Mouse (Mus musculus) liver, embryonic 12.5 days (tissue): Measurements from ENCODE around the gene Gm826. TPM values are rescaled to one million over a fixed set of nuclear protein-coding genes. Genes with fewer than 3 reads are reported as not detected.

Source experiments
- ATAC-seq: fragments of 200-750 bp; cut with Nextera tagmentation; 2 replicates; pipeline ENCODE4 v1.8.0; 2017; ENCODE audit warnings: moderate number of reproducible peaks, mild to moderate bottlenecking, moderate library complexity
- H3K27ac ChIP-seq: fragments of 300-500 bp; sonication (generic); 2 replicates; pipeline ENCODE4 v1.5.1; 2016; ENCODE audit warnings: mild to moderate bottlenecking
- H3K27me3 ChIP-seq: fragments of 300-500 bp; sonication (generic); replicated peaks from 2 replicates; pipeline ENCODE4 v1.6.1; 2016; ENCODE audit warnings: mild to moderate bottlenecking, moderate library complexity
- H3K36me3 ChIP-seq: fragments of 300-500 bp; sonication (generic); 2 replicates; pipeline ENCODE4 v1.6.1; 2016; ENCODE audit warnings: mild to moderate bottlenecking, moderate library complexity
- H3K4me1 ChIP-seq: fragments of 300-500 bp; sonication (generic); 2 replicates; pipeline ENCODE4 v1.6.1; 2016
- H3K4me2 ChIP-seq: fragments of 300-500 bp; sonication (generic); 2 replicates; pipeline ENCODE4 v1.6.1; 2016; ENCODE audit warnings: mild to moderate bottlenecking, moderate library complexity
- H3K4me3 ChIP-seq: fragments of 300-500 bp; sonication (generic); 2 replicates; pipeline ENCODE4 v1.5.1; 2016; ENCODE audit warnings: mild to moderate bottlenecking, moderate library complexity
- H3K9ac ChIP-seq: fragments of 300-500 bp; sonication (generic); 2 replicates; pipeline ENCODE4 v1.6.1; 2016; ENCODE audit warnings: mild to moderate bottlenecking, moderate library complexity
- H3K9me3 ChIP-seq: fragments of 300-500 bp; sonication (generic); replicated peaks from 2 replicates; pipeline ENCODE4 v1.6.1; 2016; ENCODE audit warnings: mild to moderate bottlenecking, moderate library complexity
- WGBS: fragments of 180-500 bp; shearing (Covaris S2); methylation state at CpG from one replicate; pipeline ENCODE4 v1.1.7; 2016; ENCODE audit not compliant: insufficient replicate concordance; 5-methylcytosine and 5-hydroxymethylcytosine counted together
- polyA plus RNA-seq: library from polyadenylated mRNA; unstranded; fragments of >200 nt; fragmentation: Nextera tagmentation; extraction: Ambion mirVana; gene quantifications from 2 replicates; pipeline ENCODE4 v1.2.1, GENCODE M21; 2016

The Gm826 gene
- polyA plus RNA-seq, 1 experiment from 2014 or later, result 8.2 TPM

- ATAC-seq, result no peak
- Histone ChIP-seq H3K4me1 (peaks cover under 1% of the 10 kb centered on the region; the same call in 1 of the 2 replicates), H3K9ac (no peak overlapping the region), H3K27me3 (no peaks in the 10 kb centered on the region), H3K27ac (no peak overlapping the region), H3K4me3 (no peak overlapping the region), H3K36me3 (no peaks in the 10 kb centered on the region), H3K9me3 (no peaks in the 10 kb centered on the region), H3K4me2 (no peak overlapping the region)
- WGBS, result 44% methylated on average over 4 of the region's 4 CpGs
Observed at GRCm38 (mm10) chr2:160321829-160322228, 12.1 kb downstream of the Gm826 start.

- Histone ChIP-seq H3K27ac (no peak overlapping the region), H3K36me3 (no peaks in the 10 kb centered on the region), H3K9ac (no peak overlapping the region), H3K27me3 (no peaks in the 10 kb centered on the region), H3K4me3 (no peak overlapping the region), H3K4me1 (no peaks in the 10 kb centered on the region), H3K9me3 (no peaks in the 10 kb centered on the region), H3K4me2 (no peak overlapping the region)
- WGBS, result 16% methylated on average over 4 of the region's 4 CpGs
- ATAC-seq, result no peak
Observed at GRCm38 (mm10) chr2:160318255-160318654, 15.7 kb downstream of the Gm826 start.

GRCm38 (mm10) chr2:160313595-160314007 lies 20.4 kb downstream of the Gm826 start:
- H3K27me3 ChIP-seq, result no peaks in the 10 kb centered on the region
- no peaks in the 10 kb centered on the region for H3K36me3 ChIP-seq
- H3K4me3 ChIP-seq, result no peak overlapping the region
- no peaks in the 10 kb centered on the region for H3K9me3 ChIP-seq
- no peak overlapping the region for H3K9ac ChIP-seq
- ATAC-seq, result no peak
- 56% methylated on average over 12 of the region's 12 CpGs for WGBS
- H3K4me2 ChIP-seq, result no peak overlapping the region
- no peak overlapping the region for H3K27ac ChIP-seq
- no peaks in the 10 kb centered on the region for H3K4me1 ChIP-seq

GRCm38 (mm10) chr2:160305070-160305469 lies 28.9 kb downstream of the Gm826 start:
- H3K4me2 ChIP-seq, result no peak overlapping the region
- no peak overlapping the region for H3K9ac ChIP-seq
- no peaks in the 10 kb centered on the region for H3K27me3 ChIP-seq
- H3K36me3 ChIP-seq, result no peaks in the 10 kb centered on the region
- WGBS, result 47% methylated on average over 3 of the region's 3 CpGs
- H3K27ac ChIP-seq, result no peak overlapping the region
- no peaks in the 10 kb centered on the region for H3K4me1 ChIP-seq
- H3K9me3 ChIP-seq, result no peaks in the 10 kb centered on the region
- H3K4me3 ChIP-seq, result no peak overlapping the region
- no peak for ATAC-seq

- Histone ChIP-seq H3K4me2 (no peak overlapping the region), H3K36me3 (no peaks in the 10 kb centered on the region), H3K9ac (no peak overlapping the region), H3K27ac (no peak overlapping the region), H3K27me3 (no peaks in the 10 kb centered on the region), H3K9me3 (no peaks in the 10 kb centered on the region), H3K4me3 (no peak overlapping the region), H3K4me1 (no peaks in the 10 kb centered on the region)
- no peak for ATAC-seq
- 19% methylated on average over 2 of the region's 2 CpGs for WGBS
Observed at GRCm38 (mm10) chr2:160303992-160304391, 30.0 kb downstream of the Gm826 start.

- no peak for ATAC-seq
- no peaks in the 10 kb centered on the region for H3K36me3 ChIP-seq
- no peaks in the 10 kb centered on the region for H3K4me1 ChIP-seq
- 40% methylated on average over 4 of the region's 4 CpGs for WGBS
- H3K27me3 ChIP-seq, result no peaks in the 10 kb centered on the region
- H3K4me2 ChIP-seq, result no peak overlapping the region
- H3K9me3 ChIP-seq, result no peaks in the 10 kb centered on the region
- H3K9ac ChIP-seq, result no peak overlapping the region
- H3K4me3 ChIP-seq, result no peak overlapping the region
- H3K27ac ChIP-seq, result no peak overlapping the region
Observed at GRCm38 (mm10) chr2:160302013-160302412, 31.9 kb downstream of the Gm826 start.

- no peak for ATAC-seq
- no peak overlapping the region for H3K27ac ChIP-seq
- no peak overlapping the region for H3K4me2 ChIP-seq
- no peak overlapping the region for H3K9ac ChIP-seq
- no peaks in the 10 kb centered on the region for H3K4me1 ChIP-seq
- H3K9me3 ChIP-seq, result no peaks in the 10 kb centered on the region
- H3K4me3 ChIP-seq, result no peak overlapping the region
- no peaks in the 10 kb centered on the region for H3K27me3 ChIP-seq
- no peaks in the 10 kb centered on the region for H3K36me3 ChIP-seq
Observed at GRCm38 (mm10) chr2:160298586-160298985, 35.4 kb downstream of the Gm826 start.

GRCm38 (mm10) chr2:160288538-160289151 lies 45.3 kb downstream of the Gm826 start:
- Histone ChIP-seq H3K36me3 (no peaks in the 10 kb centered on the region), H3K27ac (no peak overlapping the region), H3K9me3 (no peaks in the 10 kb centered on the region), H3K27me3 (no peaks in the 10 kb centered on the region), H3K9ac (no peak overlapping the region), H3K4me1 (no peaks in the 10 kb centered on the region), H3K4me2 (no peak overlapping the region), H3K4me3 (no peak overlapping the region)
- 48% methylated on average over 10 of the region's 10 CpGs for WGBS
- no peak for ATAC-seq

- Histone ChIP-seq H3K4me2 (no peak overlapping the region), H3K27ac (no peak overlapping the region), H3K4me1 (no peaks in the 10 kb centered on the region), H3K9me3 (no peaks in the 10 kb centered on the region), H3K27me3 (no peaks in the 10 kb centered on the region), H3K36me3 (no peaks in the 10 kb centered on the region), H3K9ac (no peak overlapping the region), H3K4me3 (no peak overlapping the region)
- WGBS, result 56% methylated on average over 5 of the region's 5 CpGs
- no peak for ATAC-seq
Observed at GRCm38 (mm10) chr2:160275959-160276657, 57.9 kb downstream of the Gm826 start.

- no peak overlapping the region for H3K9ac ChIP-seq
- 47% methylated on average over 11 of the region's 11 CpGs for WGBS
- no peaks in the 10 kb centered on the region for H3K4me1 ChIP-seq
- H3K4me3 ChIP-seq, result no peak overlapping the region
- ATAC-seq, result no peak
- H3K4me2 ChIP-seq, result no peak overlapping the region
- H3K36me3 ChIP-seq, result no peaks in the 10 kb centered on the region
- H3K9me3 ChIP-seq, result no peaks in the 10 kb centered on the region
- no peaks in the 10 kb centered on the region for H3K27me3 ChIP-seq
- H3K27ac ChIP-seq, result no peak overlapping the region
Observed at GRCm38 (mm10) chr2:160267828-160268453, 66.0 kb downstream of the Gm826 start.

GRCm38 (mm10) chr2:160263861-160264260 lies 70.1 kb downstream of the Gm826 start:
- Histone ChIP-seq H3K4me3 (no peak overlapping the region), H3K9ac (no peak overlapping the region), H3K4me1 (no peaks in the 10 kb centered on the region), H3K36me3 (no peaks in the 10 kb centered on the region), H3K9me3 (no peaks in the 10 kb centered on the region), H3K27ac (no peak overlapping the region), H3K4me2 (no peak overlapping the region), H3K27me3 (no peaks in the 10 kb centered on the region)
- WGBS, result 71% methylated on average over 8 of the region's 8 CpGs
- no peak for ATAC-seq

- H3K27ac ChIP-seq, result no peak overlapping the region
- no peaks in the 10 kb centered on the region for H3K36me3 ChIP-seq
- H3K4me2 ChIP-seq, result no peak overlapping the region
- ATAC-seq, result no peak
- no peaks in the 10 kb centered on the region for H3K27me3 ChIP-seq
- 75% methylated on average over 3 of the region's 3 CpGs for WGBS
- H3K4me3 ChIP-seq, result no peak overlapping the region
- H3K9me3 ChIP-seq, result no peaks in the 10 kb centered on the region
- H3K9ac ChIP-seq, result no peak overlapping the region
- H3K4me1 ChIP-seq, result no peaks in the 10 kb centered on the region
Observed at GRCm38 (mm10) chr2:160261538-160261937, 72.4 kb downstream of the Gm826 start.
